Mouse (Mus musculus): ENCODE data around the gene Zc3h7b.

DNA sequence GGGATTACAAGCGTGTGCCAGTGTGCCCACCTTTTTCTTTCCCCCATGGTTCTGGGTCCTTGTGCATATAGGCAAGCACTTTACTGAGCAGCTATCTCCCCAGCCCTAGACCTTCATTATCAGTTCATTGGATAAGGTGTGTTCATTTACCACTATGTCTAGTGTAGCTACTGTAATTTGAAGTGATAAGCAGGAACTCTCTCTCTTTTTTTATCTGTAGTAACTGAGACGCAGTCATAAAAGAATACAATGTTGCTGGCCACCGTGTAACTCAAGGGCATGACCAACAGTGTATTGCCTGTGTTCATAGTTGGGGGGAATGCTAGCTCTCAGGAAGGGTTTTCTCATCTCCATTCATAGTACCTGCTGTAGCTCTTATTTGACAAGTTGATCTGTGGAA is 14.7 kb downstream of the Zc3h7b start:
- TF ChIP-seq ZNF384 (IDR thresholded peaks at IDR 0.05; ENCODE audit: low read depth, low read length) (no peak), CHD2 (IDR thresholded peaks at IDR 0.05; ENCODE audit: low read depth, low read length) (no peak), MAFK (IDR thresholded peaks at IDR 0.05; ENCODE audit: insufficient read depth, low read depth, low read length) (no peak), HCFC1 (IDR thresholded peaks at IDR 0.05; ENCODE audit: borderline replicate concordance, insufficient read depth, low read length) (no peak), ZC3H11A (IDR thresholded peaks at IDR 0.05; ENCODE audit: borderline replicate concordance, low read depth, low read length) (no peak)
